Mouse (Mus musculus): ENCODE data around the gene Olfr930.

Olfr930 gene

GRCm38 (mm10) chr9:38929509-38929908 lies at the start of gene Olfr930:
Gene Olfr930, plus strand, starts transcription at chr9:38929809.
- no peak for DNase-seq (ENCODE audit: low spot score in 2 of 2)

GRCm38 (mm10) chr9:38953401-38954123 lies 24.0 kb downstream of the Olfr930 start:
- no peak for DNase-seq (ENCODE audit: low spot score in 2 of 2)

- no peak for DNase-seq (ENCODE audit: low spot score in 2 of 2)
Measured at GRCm38 (mm10) chr9:38954124-38954416, 24.5 kb downstream of the Olfr930 start.

GRCm38 (mm10) chr9:38972013-38972412 lies 42.4 kb downstream of the Olfr930 start, which contains the start of gene Olfr933:
Gene Olfr933, plus strand, starts transcription at chr9:38972313.
- DNase-seq (ENCODE audit: low spot score in 2 of 2): no peak
